25 mouse cellular contexts compared by ENCODE assay signal in genomic region chr11:44526654-44527263, GRCm38 (mm10). TPM values are rescaled to one million over a fixed set of nuclear protein-coding genes. Genes with fewer than 3 reads are reported as not detected.
DNase-seq lines count a peak whose midpoint lies in the region; ATAC-seq lines count a peak whose summit lies in the region.
"Had no signal": no experiment of that assay in that cellular context is flagged by ENCODE, and none has a peak within 500 bp of the region (broad histone marks: within the 10 kb centered on the region; RNA-seq: fewer than 3 reads in every experiment).

No protein-coding gene starts in this region.

- no peaks in the 10 kb centered on the region for H3K27me3 ChIP-seq in liver, embryonic 13.5 days
- no peaks in the 10 kb centered on the region for H3K27me3 ChIP-seq in liver, embryonic 11.5 days (replicated peaks; ENCODE audit: control insufficient read depth, insufficient read depth, low read length)
- H3K27me3 ChIP-seq in kidney, embryonic 16.5 days (ENCODE audit: insufficient read depth, low read length), result no peaks in the 10 kb centered on the region
- H3K27me3 ChIP-seq: embryonic facial prominence, embryonic 12.5 days; heart, embryonic 13.5 days; hindbrain, embryonic 12.5 days had no signal

- H3K9me3 ChIP-seq in liver, embryonic 13.5 days (replicated peaks), result no peaks in the 10 kb centered on the region; the same call in 1 of the 2 replicates
- no peaks in the 10 kb centered on the region for H3K9me3 ChIP-seq in liver, embryonic 11.5 days (ENCODE audit: control insufficient read depth, low read length)
- H3K9me3 ChIP-seq in kidney, embryonic 16.5 days (ENCODE audit: low read length), result no peaks in the 10 kb centered on the region
- H3K9me3 ChIP-seq: embryonic facial prominence, embryonic 12.5 days; heart, embryonic 13.5 days; hindbrain, embryonic 12.5 days had no signal

- H3K4me1 ChIP-seq in liver, embryonic 13.5 days (replicated peaks), result peaks cover 80% of the 10 kb centered on the region
- peaks cover 47% of the 10 kb centered on the region for H3K4me1 ChIP-seq in liver, embryonic 11.5 days (replicated peaks; ENCODE audit: control insufficient read depth, insufficient read depth, low read length)
- H3K4me1 ChIP-seq in kidney, embryonic 16.5 days (ENCODE audit: insufficient read depth, low read length), result peaks cover 8% of the 10 kb centered on the region

- H3K4me2 ChIP-seq in liver, embryonic 13.5 days, result peak overlapping the region; percentile 39; the same call in 1 of the 2 replicates
- H3K4me2 ChIP-seq in liver, embryonic 11.5 days, result no peak overlapping the region
- H3K4me2 ChIP-seq in kidney, embryonic 16.5 days (replicated peaks; ENCODE audit: low read depth, low read length), result no peak overlapping the region
- H3K4me2 ChIP-seq: embryonic facial prominence, embryonic 12.5 days; heart, embryonic 13.5 days; hindbrain, embryonic 12.5 days; midbrain, embryonic 11.5 days had no signal

- DNase-seq in liver, embryonic 13.5 days, result no peak
- DNase-seq in liver, embryonic 11.5 days (ENCODE audit: low spot score), result no peak
- DNase-seq in A20 (ENCODE audit: low read depth, low spot score), result peak; percentile 87
- DNase-seq in CD4-positive, CD25-positive, alpha-beta regulatory T cell, adult 2 months (ENCODE audit: low read depth, low spot score), result peak; percentile 62
- no peak for DNase-seq in testis, postnatal 14 days (ENCODE audit: low spot score)
- no peak for DNase-seq in kidney, postnatal 36 days
- DNase-seq: adrenal gland, adult 8-10 months; cerebellum, adult 11-12 months; cerebellum, postnatal 14 days; forebrain, postnatal 0 days; gastrocnemius, postnatal 14 days; heart, adult 2 months; heart, postnatal 14 days; kidney, adult 18-20 months; layer of hippocampus, postnatal 36 days; right cerebral cortex, postnatal 14 days had no signal

- H3K9ac ChIP-seq in liver, embryonic 13.5 days, result no peak overlapping the region
- no peak overlapping the region for H3K9ac ChIP-seq in liver, embryonic 11.5 days (ENCODE audit: low read depth, low read length)
- no peak overlapping the region for H3K9ac ChIP-seq in kidney, embryonic 16.5 days (replicated peaks; ENCODE audit: low read length)
- H3K9ac ChIP-seq: embryonic facial prominence, embryonic 12.5 days; forebrain, postnatal 0 days; heart, embryonic 13.5 days; hindbrain, embryonic 12.5 days had no signal

- H3K27ac ChIP-seq in liver, embryonic 13.5 days, result peak overlapping the region; percentile 97
- H3K27ac ChIP-seq in liver, embryonic 11.5 days (ENCODE audit: low read depth, low read length), result no peak overlapping the region
- H3K27ac ChIP-seq in kidney, embryonic 16.5 days (ENCODE audit: low read length), result no peak overlapping the region
- H3K27ac ChIP-seq: embryonic facial prominence, embryonic 12.5 days; heart, adult 2 months; heart, embryonic 13.5 days; hindbrain, embryonic 12.5 days; kidney, postnatal 0 days; layer of hippocampus, adult 2 months; stomach, postnatal 0 days had no signal

- WGBS in liver, embryonic 13.5 days (ENCODE audit: insufficient replicate concordance), result 90% methylated on average over 11 of the region's 11 CpGs
- 92% methylated on average over 11 of the region's 11 CpGs for WGBS in liver, embryonic 11.5 days
- 90% methylated on average over 11 of the region's 11 CpGs for WGBS in kidney, embryonic 16.5 days

- no peak for ATAC-seq in liver, embryonic 13.5 days (ENCODE audit: low read depth)
- no peak for ATAC-seq in liver, embryonic 11.5 days (replicated peaks; ENCODE audit: low FRiP score)
- peak; percentile 45 for ATAC-seq in inflammation-experienced regulatory T-cells, adult 6 months
- ATAC-seq in kidney, embryonic 16.5 days (ENCODE audit: low FRiP score, low TSS enrichment), result no peak
- ATAC-seq: forebrain, postnatal 0 days had no signal

- H3K36me3 ChIP-seq in liver, embryonic 13.5 days, result peaks cover 81% of the 10 kb centered on the region
- peaks cover 40% of the 10 kb centered on the region for H3K36me3 ChIP-seq in liver, embryonic 11.5 days (ENCODE audit: control insufficient read depth, insufficient read depth, low read length)
- H3K36me3 ChIP-seq in kidney, embryonic 16.5 days (ENCODE audit: insufficient read depth, low read length), result peaks cover 43% of the 10 kb centered on the region

- H3K4me3 ChIP-seq in liver, embryonic 13.5 days (replicated peaks), result no peak overlapping the region
- no peak overlapping the region for H3K4me3 ChIP-seq in liver, embryonic 11.5 days (ENCODE audit: low read depth, low read length)
- H3K4me3 ChIP-seq in kidney, embryonic 16.5 days (ENCODE audit: low read length), result no peak overlapping the region
- H3K4me3 ChIP-seq: embryonic facial prominence, embryonic 12.5 days; heart, adult 2 months; heart, embryonic 13.5 days; hindbrain, embryonic 12.5 days; layer of hippocampus, adult 2 months had no signal

RNA-seq across cellular contexts. Expression of gene Rnf145, which starts 8.0 kb away (rescaled TPM):
- 45.9 and 47.8 TPM in 2 replicates for polyA plus RNA-seq in liver, embryonic 13.5 days (2015; fragmentation: Nextera tagmentation; extraction: Ambion mirVana)
- 74.4 and 76.3 TPM in 2 replicates for polyA plus RNA-seq in liver, embryonic 11.5 days (2014; fragmentation: Nextera tagmentation; extraction: Ambion mirVana)
- polyA plus RNA-seq in inflammation-experienced regulatory T-cells, adult 6 months (2017; shearing (Covaris generic)), result 10 to 100 TPM; 49.3 to 67.5 (median 63.5) TPM
- polyA plus RNA-seq in kidney, embryonic 16.5 days (2015; fragmentation: Nextera tagmentation; extraction: Ambion mirVana), result 61.4 and 64.3 TPM in 2 replicates

RNA-seq across cellular contexts. Expression of gene Ublcp1, which starts 56.5 kb away (rescaled TPM):
- 43.9 and 47.6 TPM in 2 replicates for polyA plus RNA-seq in liver, embryonic 13.5 days (2015; fragmentation: Nextera tagmentation; extraction: Ambion mirVana)
- polyA plus RNA-seq in liver, embryonic 11.5 days (2014; fragmentation: Nextera tagmentation; extraction: Ambion mirVana), result 54.1 and 54.6 TPM in 2 replicates
- polyA plus RNA-seq in inflammation-experienced regulatory T-cells, adult 6 months (2017; shearing (Covaris generic)), result 10 to 100 TPM; 41.8 to 44.1 (median 43.3) TPM
- polyA plus RNA-seq in kidney, embryonic 16.5 days (2015; fragmentation: Nextera tagmentation; extraction: Ambion mirVana), result 63.1 and 63.2 TPM in 2 replicates

Comparison
In these comparisons a context has a peak if more than half of its experiments do, and no peak if none do; other contexts are left out.
1. DNase-seq: peak in A20 (single experiment) and CD4-positive, CD25-positive, alpha-beta regulatory T cell, adult 2 months (single experiment); none in liver, embryonic 13.5 days (single experiment), liver, embryonic 11.5 days (single experiment), testis, postnatal 14 days (single experiment) and kidney, postnatal 36 days (0 of 2).